Mouse (Mus musculus) midbrain, embryonic 11.5 days (tissue): ENCODE measurements around the gene L3mbtl2. TPM values are rescaled to one million over a fixed set of nuclear protein-coding genes. Genes with fewer than 3 reads are reported as not detected.
A peak's percentile ranks its signal among the peaks of the same experiment; 100 is the strongest.

Source experiments
- ATAC-seq: fragments of 200-750 bp; cut with Nextera tagmentation; 2 replicates; pipeline ENCODE4 v1.8.0; 2017; ENCODE audit warnings: moderate TSS enrichment, moderate library complexity; ENCODE audit not compliant: low FRiP score
- DNase-seq: peaks from one replicate; pipeline ENCODE4 v3.0.0; 2015; ENCODE audit warnings: low spot score; ENCODE audit errors: missing footprints
- H3K27ac ChIP-seq: fragments of 300-500 bp; sonication (generic); 2 replicates; pipeline ENCODE4 v1.5.1; 2014; ENCODE audit warnings: low read depth, low read length
- H3K27me3 ChIP-seq: fragments of 300-500 bp; sonication (generic); 2 replicates; pipeline ENCODE4 v1.6.1; 2014; ENCODE audit warnings: mild to moderate bottlenecking, low read length, moderate library complexity, mixed read lengths; ENCODE audit not compliant: control insufficient read depth, insufficient read depth
- H3K36me3 ChIP-seq: fragments of 300-500 bp; sonication (generic); 2 replicates; pipeline ENCODE4 v1.6.1; 2014; ENCODE audit warnings: mild to moderate bottlenecking, low read length, moderate library complexity, mixed read lengths; ENCODE audit not compliant: control insufficient read depth, insufficient read depth
- H3K4me1 ChIP-seq: fragments of 300-500 bp; sonication (generic); 2 replicates; pipeline ENCODE4 v1.6.1; 2014; ENCODE audit warnings: low read length; ENCODE audit not compliant: control insufficient read depth, insufficient read depth
- H3K4me2 ChIP-seq: fragments of 300-500 bp; sonication (generic); 2 replicates; pipeline ENCODE4 v1.6.1; 2014; ENCODE audit warnings: mild to moderate bottlenecking, moderate library complexity
- H3K4me3 ChIP-seq: fragments of 300-500 bp; sonication (generic); 2 replicates; pipeline ENCODE4 v1.5.1; 2014; ENCODE audit warnings: low read depth, low read length
- H3K9ac ChIP-seq: fragments of 300-500 bp; sonication (generic); 2 replicates; pipeline ENCODE4 v1.6.1; 2014; ENCODE audit warnings: low read length
- H3K9me3 ChIP-seq: fragments of 300-500 bp; sonication (generic); 2 replicates; pipeline ENCODE4 v1.6.1; 2016; ENCODE audit warnings: low read length; ENCODE audit not compliant: control insufficient read depth
- WGBS: fragments of 180-500 bp; shearing (Covaris S2); extraction: QIAGEN DNeasy Blood & Tissue Kit; methylation state at CpG from one replicate; pipeline ENCODE4 v1.1.7; 2014; 5-methylcytosine and 5-hydroxymethylcytosine counted together
- polyA plus RNA-seq: library from polyadenylated mRNA; unstranded; fragments of >200 nt; fragmentation: Nextera tagmentation; extraction: Ambion mirVana; gene quantifications from 2 replicates; pipeline ENCODE4 v1.2.1, GENCODE M21; 2014

L3mbtl2 gene
- polyA plus RNA-seq = 27.8 and 30.5 TPM in 2 replicates

- Histone ChIP-seq H3K27me3 (no peaks in the 10 kb centered on the region), H3K4me3 (peak within 1 kb of the TSS; percentile 86), H3K36me3 (peaks cover 5% of the 10 kb centered on the region; the same call in 1 of the 2 replicates), H3K9me3 (no peaks in the 10 kb centered on the region), H3K4me2 (peak within 1 kb of the TSS; percentile 90), H3K4me1 (peaks cover 7% of the 10 kb centered on the region), H3K27ac (no peak within 1 kb of the TSS), H3K9ac (peak within 1 kb of the TSS; percentile 73)
- DNase-seq = peak; percentile 98
- WGBS = 1% methylated on average over 55 of the region's 55 CpGs
- ATAC-seq = peak; percentile 99
These were observed at the start of gene L3mbtl2 for GRCm38 (mm10) chr15:81663697-81664561. Gene L3mbtl2 (plus strand): TSS chr15:81663889.

- H3K36me3 ChIP-seq = peaks cover 33% of the 10 kb centered on the region
- H3K27ac ChIP-seq = no peak overlapping the region
These were observed 13.9 kb upstream of the L3mbtl2 start for GRCm38 (mm10) chr15:81649516-81650455.

DNA sequence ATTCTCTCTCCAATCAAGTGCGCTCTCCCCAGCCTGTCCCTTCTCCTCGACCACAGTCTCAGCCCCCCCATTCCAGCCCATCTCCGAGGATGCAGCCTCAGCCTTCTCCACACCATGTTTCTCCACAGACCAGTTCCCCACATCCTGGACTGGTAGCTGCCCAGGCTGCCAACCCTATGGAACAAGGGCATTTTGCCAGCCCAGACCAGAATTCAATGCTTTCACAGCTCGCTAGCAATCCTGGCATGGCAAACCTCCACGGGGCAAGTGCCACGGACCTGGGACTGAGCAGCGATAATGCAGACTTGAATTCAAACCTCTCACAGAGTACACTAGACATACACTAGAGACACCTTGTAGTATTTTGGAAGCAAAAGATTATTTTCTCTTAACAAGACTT, 13.1 kb upstream of the L3mbtl2 start:
- H3K9me3 ChIP-seq = no peaks in the 10 kb centered on the region
- no peak for DNase-seq
- H3K27me3 ChIP-seq = no peaks in the 10 kb centered on the region
- H3K36me3 ChIP-seq = peaks cover 28% of the 10 kb centered on the region
- no peak overlapping the region for H3K9ac ChIP-seq
- no peaks in the 10 kb centered on the region for H3K4me1 ChIP-seq
- ATAC-seq = no peak
- 96% methylated on average over 7 of the region's 7 CpGs for WGBS
- H3K4me2 ChIP-seq = no peak overlapping the region
- H3K27ac ChIP-seq = no peak overlapping the region
- H3K4me3 ChIP-seq = no peak overlapping the region

More at GRCm38 (mm10) chr15:81649516-81650455, 13.9 kb upstream of the L3mbtl2 start:
- no peak overlapping the region for H3K9ac ChIP-seq
- 93% methylated on average over 8 of the region's 8 CpGs for WGBS
- no peaks in the 10 kb centered on the region for H3K27me3 ChIP-seq
- DNase-seq (no peak), ATAC-seq (no peak)
- no peak overlapping the region for H3K4me3 ChIP-seq
- H3K9me3 ChIP-seq = no peaks in the 10 kb centered on the region
- no peak overlapping the region for H3K4me2 ChIP-seq
- no peaks in the 10 kb centered on the region for H3K4me1 ChIP-seq

- no peak overlapping the region for H3K9ac ChIP-seq
- no peaks in the 10 kb centered on the region for H3K27me3 ChIP-seq
- no peak overlapping the region for H3K4me2 ChIP-seq
- 89% methylated on average over 2 of the region's 2 CpGs for whole genome bisulfite sequencing
- peaks cover 7% of the 10 kb centered on the region for H3K4me1 ChIP-seq
- no peak overlapping the region for H3K4me3 ChIP-seq
- H3K27ac ChIP-seq = no peak overlapping the region
- no peaks in the 10 kb centered on the region for H3K9me3 ChIP-seq
- DNase-seq = no peak
- no peaks in the 10 kb centered on the region for H3K36me3 ChIP-seq
- no peak for ATAC-seq
These were observed 2.0 kb upstream of the L3mbtl2 start for GRCm38 (mm10) chr15:81661701-81662100.

GRCm38 (mm10) chr15:81663281-81663680, 408 bp upstream of the L3mbtl2 start:
- ATAC-seq = peak; percentile 38; the same call in 1 of the 2 replicates
- WGBS = 65% methylated on average over 10 of the region's 10 CpGs
- Histone ChIP-seq H3K4me3 (peak overlapping the region; percentile 86; the same call in 1 of the 2 replicates), H3K27me3 (no peaks in the 10 kb centered on the region), H3K4me2 (peak overlapping the region; percentile 90; the same call in 1 of the 2 replicates), H3K27ac (no peak overlapping the region), H3K36me3 (0 out of 2 replicates have a peak, but pooled peaks cover 2% of the 10 kb centered on the region), H3K4me1 (peaks cover 7% of the 10 kb centered on the region), H3K9me3 (no peaks in the 10 kb centered on the region), H3K9ac (no peak overlapping the region)
- no peak for DNase-seq

GRCm38 (mm10) chr15:81666957-81667356, 3.3 kb downstream of the L3mbtl2 start:
- Histone ChIP-seq H3K9ac (no peak overlapping the region), H3K27ac (no peak overlapping the region), H3K4me3 (no peak overlapping the region), H3K9me3 (no peaks in the 10 kb centered on the region), H3K4me2 (no peak overlapping the region), H3K27me3 (no peaks in the 10 kb centered on the region), H3K4me1 (peaks cover 7% of the 10 kb centered on the region), H3K36me3 (peaks cover 8% of the 10 kb centered on the region)
- WGBS = 89% methylated on average over 10 of the region's 10 CpGs
- no peak for ATAC-seq
- no peak for DNase-seq

DNA sequence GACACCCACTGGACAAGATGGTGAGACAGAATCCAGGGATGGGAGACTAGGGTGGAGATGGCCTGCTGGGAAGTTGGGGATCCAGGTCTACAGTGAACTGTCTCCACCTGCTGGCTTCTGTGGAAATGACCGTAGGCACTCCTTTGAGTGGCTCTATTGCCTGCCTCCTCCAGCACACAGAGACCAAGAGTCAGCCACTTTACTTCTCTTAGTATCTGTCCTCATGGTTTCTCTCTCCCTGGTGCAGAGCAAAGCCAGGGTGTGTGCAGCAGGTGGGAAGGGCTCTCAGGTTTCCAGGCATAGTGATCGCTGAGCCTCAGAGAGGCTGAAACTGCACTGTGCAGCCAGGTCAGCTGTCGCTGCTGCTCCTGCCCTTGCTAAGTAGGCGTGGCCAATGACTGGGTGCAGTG, 6.5 kb downstream of the L3mbtl2 start:
- H3K4me2 ChIP-seq = no peak overlapping the region
- no peaks in the 10 kb centered on the region for H3K4me1 ChIP-seq
- no peak for ATAC-seq
- H3K9ac ChIP-seq = no peak overlapping the region
- H3K27me3 ChIP-seq = no peaks in the 10 kb centered on the region
- H3K36me3 ChIP-seq = peaks cover 8% of the 10 kb centered on the region
- H3K4me3 ChIP-seq = no peak overlapping the region
- H3K27ac ChIP-seq = no peak overlapping the region
- no peaks in the 10 kb centered on the region for H3K9me3 ChIP-seq
- 86% methylated on average over 4 of the region's 4 CpGs for WGBS
- peak; percentile 93 for DNase-seq

DNA sequence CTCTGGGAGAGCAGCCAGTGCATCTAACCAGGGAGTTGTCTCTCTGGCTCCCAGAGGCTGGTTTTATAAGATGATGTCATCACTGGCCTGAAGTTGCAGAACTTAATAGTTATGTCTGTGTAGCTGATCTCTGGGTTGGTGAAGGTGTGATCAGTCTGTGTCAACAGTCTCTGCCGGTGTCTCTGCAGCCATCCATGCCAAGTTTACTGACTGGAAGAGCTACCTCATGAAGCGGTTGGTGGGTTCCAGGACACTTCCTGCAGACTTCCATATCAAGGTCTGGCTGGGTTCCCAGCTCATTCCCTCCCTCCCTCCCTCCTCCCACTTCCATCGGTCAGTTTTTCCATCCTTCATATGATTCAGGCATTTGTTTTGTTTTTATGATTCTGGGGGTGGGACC, 12.9 kb downstream of the L3mbtl2 start:
- no peak overlapping the region for H3K27ac ChIP-seq
- 89% methylated on average over 3 of the region's 3 CpGs for WGBS
- no peak overlapping the region for H3K4me2 ChIP-seq
- H3K36me3 ChIP-seq = no peaks in the 10 kb centered on the region
- no peaks in the 10 kb centered on the region for H3K9me3 ChIP-seq
- no peak for DNase-seq
- H3K27me3 ChIP-seq = no peaks in the 10 kb centered on the region
- H3K4me3 ChIP-seq = no peak overlapping the region
- no peaks in the 10 kb centered on the region for H3K4me1 ChIP-seq
- no peak overlapping the region for H3K9ac ChIP-seq
- no peak for ATAC-seq
